Mouse (Mus musculus): Measurements from ENCODE around the gene Mutyh. TPM values are rescaled to one million over a fixed set of nuclear protein-coding genes. Genes with fewer than 3 reads are reported as not detected.
"Not testable (repeated sequence)": the region's sequence is repeated elsewhere in the genome, so short reads cannot be mapped to it uniquely, and the experiment has no call there.

Gene Mutyh
- total RNA-seq, 2 experiments from 2014 or later = 2.0 to 3.5 TPM

GRCm38 (mm10) chr4:116817486-116817885, 10.0 kb downstream of the Mutyh start:
- intact Hi-C loops (cut with DNase I) = no loop called here
- no peak for DNase-seq (ENCODE audit: extremely low spot score in 1 of 2, low spot score in 2 of 2)

GRCm38 (mm10) chr4:116819968-116820901, 12.7 kb downstream of the Mutyh start:
- intact Hi-C loops (cut with DNase I) = loop anchor here (10.0 kb wide), 1 partner anchor 315 kb away; the partner anchor contains the start of gene Plk3
- DNase-seq (ENCODE audit: extremely low spot score in 1 of 2, low spot score in 2 of 2) = no peak

- intact Hi-C loops (cut with DNase I) = loop anchor here (10.0 kb wide), 1 partner anchor 314 kb away; the partner anchor contains the start of gene Plk3
- peak in 1 of 2 experiments; percentile 72 for DNase-seq (ENCODE audit: extremely low spot score in 1 of 2, low spot score in 2 of 2)
These were observed 13.6 kb downstream of the Mutyh start for GRCm38 (mm10) chr4:116820902-116821693.

- intact Hi-C loops (cut with DNase I) = loop anchor here (10.0 kb wide), 1 partner anchor 313 kb away; the partner anchor contains the start of gene Plk3
- no peak for DNase-seq (ENCODE audit: extremely low spot score in 1 of 2, low spot score in 2 of 2)
These were observed 14.1 kb downstream of the Mutyh start, which contains the start of gene Hpdl for GRCm38 (mm10) chr4:116821694-116822016. Hpdl (minus strand) TSS chr4:116821707.

GRCm38 (mm10) chr4:116824541-116825004, 17.1 kb downstream of the Mutyh start:
- intact Hi-C loops (cut with DNase I) = loop anchor here (10.0 kb wide), 1 partner anchor 310 kb away; the partner anchor contains the start of gene Plk3
- DNase-seq (ENCODE audit: extremely low spot score in 1 of 2, low spot score in 2 of 2) = peak; percentile 69 to 72

GRCm38 (mm10) chr4:116827819-116828218, 20.3 kb downstream of the Mutyh start:
- intact Hi-C loops (cut with DNase I) = loop anchor here (1.0 to 10.0 kb wide), 2 partner anchors 163 to 307 kb away; partner anchors contain the start of gene Plk3
- peak in 1 of 2 experiments; percentile 34 for DNase-seq (ENCODE audit: extremely low spot score in 1 of 2, low spot score in 2 of 2)

GRCm38 (mm10) chr4:116829364-116830069, 22.0 kb downstream of the Mutyh start:
- intact Hi-C loops (cut with DNase I) = loop anchor here (10.0 kb wide), 1 partner anchor 305 kb away; the partner anchor contains the start of gene Plk3
- no peak for DNase-seq (ENCODE audit: extremely low spot score in 1 of 2, low spot score in 2 of 2)

- intact Hi-C loops (cut with DNase I) = no loop called here
- no peak for DNase-seq (ENCODE audit: extremely low spot score in 1 of 2, low spot score in 2 of 2)
These were observed 22.5 kb downstream of the Mutyh start for GRCm38 (mm10) chr4:116830070-116830368.

- DNase-seq (ENCODE audit: extremely low spot score in 1 of 2, low spot score in 2 of 2) = no peak
- intact Hi-C loops (cut with DNase I) = no loop called here
These were observed 31.5 kb downstream of the Mutyh start for GRCm38 (mm10) chr4:116838999-116839398.

- intact Hi-C loops (cut with DNase I); DNase-seq (ENCODE audit: extremely low spot score in 1 of 2, low spot score in 2 of 2): not testable (repeated sequence)
These were observed 32.6 kb downstream of the Mutyh start for GRCm38 (mm10) chr4:116840096-116840495.

- intact Hi-C loops (cut with DNase I) = no loop called here
- DNase-seq (ENCODE audit: extremely low spot score in 1 of 2, low spot score in 2 of 2) = no peak
These were observed 33.3 kb downstream of the Mutyh start for GRCm38 (mm10) chr4:116840841-116841240.

GRCm38 (mm10) chr4:116844324-116844723, 36.8 kb downstream of the Mutyh start:
- intact Hi-C loops (cut with DNase I) = no loop called here
- DNase-seq (ENCODE audit: extremely low spot score in 1 of 2, low spot score in 2 of 2) = no peak

- no peak for DNase-seq (ENCODE audit: extremely low spot score in 1 of 2, low spot score in 2 of 2)
- intact Hi-C loops (cut with DNase I) = no loop called here
These were observed 42.4 kb downstream of the Mutyh start for GRCm38 (mm10) chr4:116849901-116850300.

- intact Hi-C loops (cut with DNase I) = no loop called here
- DNase-seq (ENCODE audit: extremely low spot score in 1 of 2, low spot score in 2 of 2) = no peak
These were observed 46.8 kb downstream of the Mutyh start for GRCm38 (mm10) chr4:116854286-116854685.

- DNase-seq (ENCODE audit: extremely low spot score in 1 of 2, low spot score in 2 of 2) = no peak
- intact Hi-C loops (cut with DNase I) = no loop called here
These were observed 49.7 kb downstream of the Mutyh start for GRCm38 (mm10) chr4:116857203-116857602.

- intact Hi-C loops (cut with DNase I) = no loop called here
- DNase-seq (ENCODE audit: extremely low spot score in 1 of 2, low spot score in 2 of 2) = no peak
These were observed 52.2 kb downstream of the Mutyh start for GRCm38 (mm10) chr4:116859711-116860110.

- DNase-seq (ENCODE audit: extremely low spot score in 1 of 2, low spot score in 2 of 2) = no peak
- intact Hi-C loops (cut with DNase I) = no loop called here
These were observed 54.5 kb downstream of the Mutyh start for GRCm38 (mm10) chr4:116862023-116862422.
